Mouse (Mus musculus) c-Kit-positive CD71-positive TER-119-positive erythroid progenitor cells, embryonic 14.5 days (primary cell): ENCODE data around the gene Tmbim6.
A peak's percentile ranks its signal among the peaks of the same experiment; 100 is the strongest.
"Not testable (repeated sequence)": the region's sequence is repeated elsewhere in the genome, so short reads cannot be mapped to it uniquely, and the experiment has no call there.

Experiments
- DNase-seq: peaks from one replicate; pipeline ENCODE4 v3.0.0-alpha.2; 2013; ENCODE audit warnings: low spot score

The Tmbim6 gene

DNA sequence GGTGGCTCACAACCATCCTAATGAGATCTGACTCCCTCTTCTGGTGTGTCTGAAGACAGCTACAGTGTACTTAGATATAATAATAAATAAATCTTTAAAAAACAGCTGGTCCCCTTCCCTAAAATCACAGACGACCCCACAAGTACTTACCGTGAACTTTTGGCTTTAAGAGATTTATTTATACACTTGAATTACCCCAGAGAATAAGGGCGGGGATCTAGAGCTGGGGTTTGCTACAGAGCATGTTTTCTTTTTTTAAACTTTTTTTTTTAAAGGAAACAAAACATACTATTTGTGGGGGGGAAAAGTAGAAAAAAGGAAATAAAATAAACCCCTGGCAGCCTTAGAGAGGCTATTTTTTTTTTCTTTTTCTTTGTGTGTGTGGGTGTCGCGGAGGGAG lies 27.4 kb downstream of the Tmbim6 start:
- no peak for DNase-seq

DNA sequence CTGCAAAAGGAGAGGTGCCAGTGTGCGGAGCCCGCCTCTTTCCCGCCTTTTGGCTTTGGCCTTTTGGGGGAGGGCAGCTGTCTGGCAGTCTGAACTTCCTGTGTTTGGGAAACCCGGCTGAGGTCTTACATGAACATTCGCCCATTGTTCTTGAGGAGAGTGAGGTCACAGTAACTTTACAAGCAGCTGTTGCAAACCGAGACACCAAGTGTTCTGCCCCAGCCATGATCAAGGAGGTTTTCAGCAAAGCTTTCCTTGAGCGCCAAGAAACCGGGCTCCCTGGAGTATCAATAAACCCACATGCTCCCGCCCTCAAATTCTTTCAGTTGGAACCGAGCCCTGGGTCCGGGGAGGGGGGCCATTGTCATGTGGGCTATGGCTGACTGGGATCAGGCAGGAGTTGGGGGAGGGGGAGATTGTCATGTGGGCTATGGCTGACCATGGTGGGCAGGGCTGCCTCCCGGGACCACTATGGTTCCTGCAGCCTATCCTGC lies 27.9 kb downstream of the Tmbim6 start:
- no peak for DNase-seq

DNA sequence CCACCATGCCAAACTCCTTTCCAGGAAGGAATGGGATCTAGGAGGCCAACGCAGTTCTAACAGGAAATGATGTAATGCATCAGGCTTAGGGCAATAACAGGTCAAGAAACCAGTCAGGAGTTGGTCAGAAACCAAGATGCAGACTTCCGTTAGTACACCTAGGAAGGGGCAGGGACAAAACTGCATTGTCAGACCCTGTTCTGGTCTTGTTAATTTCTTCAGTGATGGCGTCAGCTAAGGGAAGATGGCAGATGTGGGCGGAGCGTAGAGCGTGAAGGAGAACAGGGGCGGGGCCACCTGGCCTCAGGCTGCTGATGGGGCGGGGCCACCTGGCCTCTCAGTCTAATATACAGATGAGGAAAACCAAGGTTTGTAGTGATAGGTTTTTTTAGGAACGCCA lies 28.5 kb downstream of the Tmbim6 start:
- DNase-seq, result peak; percentile 46

DNA sequence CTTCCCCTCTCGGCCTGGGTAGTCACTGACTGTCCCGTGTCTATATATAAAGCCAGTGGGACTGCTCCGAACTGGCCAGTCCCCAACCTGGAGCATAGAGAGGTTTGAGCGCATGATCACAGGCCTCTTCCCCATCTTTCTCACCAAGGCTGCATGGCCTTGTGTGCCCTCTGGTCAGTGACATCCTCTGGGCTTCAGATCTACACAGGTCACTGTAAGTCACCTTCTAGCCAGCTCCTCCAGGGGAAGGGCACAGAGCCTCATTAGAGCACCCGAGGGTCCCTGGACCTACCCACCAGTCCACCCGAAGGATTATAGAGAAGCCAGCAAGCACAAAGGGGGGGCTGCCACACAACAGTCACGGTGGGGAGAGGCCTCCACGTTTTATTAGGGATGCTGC lies 29.0 kb downstream of the Tmbim6 start:
- DNase-seq, result no peak

DNA sequence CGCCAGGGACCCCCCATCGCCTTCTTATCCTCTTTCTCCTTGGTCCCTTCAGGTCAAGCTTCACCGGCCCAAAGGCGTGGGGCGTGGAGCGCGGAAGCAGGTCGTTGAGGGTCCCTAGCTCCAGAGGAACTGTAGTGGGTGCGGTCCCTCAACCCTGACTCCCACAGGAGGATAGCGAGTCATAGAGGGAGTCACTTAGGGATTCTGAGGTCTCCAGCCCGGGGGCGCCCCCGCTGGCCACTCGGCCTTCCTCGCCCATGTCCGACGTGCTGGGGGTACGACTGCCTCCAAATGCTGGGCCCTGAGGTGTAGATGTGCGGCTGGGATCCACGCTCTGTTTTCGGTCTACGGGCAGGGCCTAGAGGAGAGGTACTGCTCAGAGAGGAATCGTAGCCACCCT lies 29.9 kb downstream of the Tmbim6 start:
- DNase-seq, result no peak

DNA sequence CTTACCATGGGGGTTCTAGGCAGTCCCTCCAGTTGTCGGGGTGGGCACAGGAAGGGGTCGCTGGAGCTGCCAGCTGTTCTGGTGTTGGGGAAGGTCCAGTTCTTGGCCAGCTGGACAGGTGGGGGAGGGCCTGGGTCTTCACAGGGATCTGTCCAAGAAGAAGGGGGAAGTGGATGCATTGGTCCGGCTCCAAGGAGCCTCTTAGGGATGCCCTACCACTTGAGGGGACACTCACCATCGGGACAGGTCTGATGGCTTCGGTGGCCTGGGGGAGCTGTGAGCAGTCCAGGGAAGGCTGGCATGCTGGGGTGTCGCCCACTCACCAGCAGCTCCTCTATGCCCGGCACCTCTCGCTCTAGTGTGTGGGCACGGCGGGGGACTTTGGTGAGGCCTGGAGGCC lies 30.4 kb downstream of the Tmbim6 start:
- no peak for DNase-seq

DNA sequence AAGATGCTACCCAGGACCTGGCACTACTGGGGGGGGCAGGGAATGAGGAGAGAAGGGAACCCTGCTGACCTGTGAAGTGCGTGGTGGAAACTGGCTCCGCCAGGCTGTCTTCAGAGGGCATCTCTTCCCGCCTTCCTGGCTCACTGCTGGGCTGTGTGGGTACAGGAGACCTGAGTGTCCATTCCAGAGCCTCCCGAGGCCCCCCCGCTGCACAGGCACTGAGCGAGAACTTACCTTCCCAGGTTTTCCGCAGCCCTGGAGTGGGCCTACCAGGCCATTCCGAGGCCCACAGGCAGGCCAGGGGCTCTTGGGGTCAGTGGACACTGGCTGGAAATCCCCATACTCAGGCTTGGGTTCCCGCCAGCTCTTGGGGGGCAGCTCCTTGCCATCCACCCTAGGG lies 31.2 kb downstream of the Tmbim6 start:
- DNase-seq, result no peak

- no peak for DNase-seq
Observed at GRCm38 (mm10) chr15:99430394-99430793, 37.7 kb downstream of the Tmbim6 start.

GRCm38 (mm10) chr15:99431063-99431462 lies 38.4 kb downstream of the Tmbim6 start:
- no peak for DNase-seq

GRCm38 (mm10) chr15:99431504-99431903 lies 38.8 kb downstream of the Tmbim6 start:
- no peak for DNase-seq

DNA sequence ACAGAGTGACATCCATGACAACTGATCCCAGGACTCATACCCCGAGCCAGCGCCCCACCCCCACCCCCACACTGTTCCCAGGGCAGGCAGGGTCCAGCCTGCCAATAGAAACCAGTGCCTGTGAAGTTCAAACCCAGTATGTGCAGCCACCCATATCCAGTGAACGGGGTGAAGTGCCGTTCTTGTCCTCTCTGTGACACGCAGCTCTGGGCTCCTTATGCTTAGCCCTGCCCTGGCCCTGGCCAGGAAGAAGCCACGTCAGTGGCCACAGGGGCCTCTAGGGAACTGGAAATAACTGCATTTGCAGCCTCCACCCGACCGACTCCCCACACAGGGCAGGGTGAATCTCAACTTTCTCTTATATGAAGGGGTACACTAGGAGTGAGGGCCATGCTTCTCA lies 39.3 kb downstream of the Tmbim6 start:
- no peak for DNase-seq

GRCm38 (mm10) chr15:99433081-99433718 lies 40.5 kb downstream of the Tmbim6 start:
- no peak for DNase-seq

GRCm38 (mm10) chr15:99433913-99434312 lies 41.2 kb downstream of the Tmbim6 start:
- no peak for DNase-seq

GRCm38 (mm10) chr15:99438966-99439698 lies 46.5 kb downstream of the Tmbim6 start:
- DNase-seq, result no peak

DNA sequence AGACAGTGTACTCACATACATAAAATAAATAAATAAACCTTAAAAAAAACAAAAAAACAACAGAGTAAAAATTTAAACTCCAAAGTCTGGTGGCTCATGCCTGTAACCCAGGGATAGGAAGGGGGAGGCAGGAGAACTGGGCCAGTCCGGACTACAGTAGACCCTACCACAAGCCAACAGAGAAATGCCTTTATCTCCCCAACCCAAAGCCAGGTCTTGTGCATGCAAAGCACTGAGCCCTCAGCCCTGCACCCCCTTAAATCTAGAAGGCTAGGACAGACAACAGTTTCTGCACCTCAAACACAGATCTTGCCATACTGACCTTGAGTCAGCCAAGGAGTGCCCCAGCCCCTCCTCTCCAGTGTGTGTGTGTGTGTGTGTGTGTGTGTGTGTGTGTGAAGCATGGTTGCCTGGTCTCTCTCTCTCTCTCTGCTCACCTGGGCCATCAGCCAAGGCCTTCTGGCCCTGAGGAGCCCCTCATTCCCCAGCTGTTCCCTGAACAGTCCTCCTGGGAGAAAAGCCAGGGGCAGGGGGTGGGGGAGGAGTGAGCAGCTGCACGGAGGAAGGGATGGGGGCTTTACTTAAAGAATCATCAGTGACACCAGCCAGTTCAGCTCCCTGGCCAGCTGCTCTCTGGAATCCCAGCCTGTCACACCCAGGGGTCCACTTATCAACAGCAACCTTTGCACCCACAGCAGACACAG lies 47.6 kb downstream of the Tmbim6 start:
- no peak for DNase-seq

GRCm38 (mm10) chr15:99440816-99441457 lies 48.3 kb downstream of the Tmbim6 start:
- DNase-seq, result no peak

GRCm38 (mm10) chr15:99442358-99442757 lies 49.7 kb downstream of the Tmbim6 start:
- DNase-seq, result no peak

GRCm38 (mm10) chr15:99445567-99445966 lies 52.9 kb downstream of the Tmbim6 start:
- no peak for DNase-seq

DNA sequence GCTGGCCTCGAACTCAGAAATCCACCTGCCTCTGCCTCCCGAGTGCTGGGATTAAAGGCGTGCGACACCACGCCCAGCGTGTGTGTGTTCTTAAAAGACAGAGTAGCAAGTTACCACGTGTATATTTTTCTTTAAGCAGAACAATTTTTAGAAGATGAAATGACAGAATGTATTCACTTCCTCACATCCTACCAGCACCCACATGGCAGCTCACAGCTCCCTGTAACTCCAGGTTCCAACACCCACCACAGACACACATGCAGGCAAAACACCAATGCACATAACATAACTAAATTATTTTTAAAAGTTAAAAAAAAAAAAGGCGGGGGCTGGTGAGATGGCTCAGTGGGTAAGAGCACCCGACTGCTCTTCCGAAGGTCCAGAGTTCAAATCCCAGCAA lies 53.5 kb downstream of the Tmbim6 start:
- DNase-seq, result not testable (repeated sequence)

GRCm38 (mm10) chr15:99449131-99449750 lies 56.6 kb downstream of the Tmbim6 start:
- DNase-seq, result no peak

GRCm38 (mm10) chr15:99449751-99450280 lies 57.1 kb downstream of the Tmbim6 start:
- peak; percentile 34 for DNase-seq
